8 mouse cellular contexts compared by ENCODE assay signal in the genomic region with DNA sequence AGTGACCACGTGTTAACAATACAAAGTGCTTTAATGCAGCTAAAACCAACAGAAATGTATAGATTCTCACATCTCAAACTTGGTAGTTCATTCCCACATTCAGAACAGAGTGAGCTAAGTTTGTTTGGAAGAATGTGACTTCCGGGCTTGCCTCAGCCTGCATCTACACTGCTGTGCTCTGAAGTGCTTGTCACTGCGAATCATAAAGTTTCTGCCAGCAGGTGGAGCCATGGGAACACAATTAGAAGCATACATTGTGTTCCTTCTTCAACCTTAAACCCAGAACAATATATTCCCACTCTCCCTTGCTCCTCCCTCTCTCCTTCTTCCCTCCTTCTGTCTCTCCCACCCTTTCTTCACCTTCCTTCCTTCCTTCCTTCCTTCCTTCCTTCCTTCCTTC.
A peak's percentile ranks its signal among the peaks of the same experiment; 100 is the strongest.
DNase-seq lines count a peak whose midpoint lies in the region; ATAC-seq lines count a peak whose summit lies in the region.

No protein-coding gene starts in this region.

- no peaks in the 10 kb centered on the region for H3K36me3 ChIP-seq in forebrain, embryonic 12.5 days (replicated peaks)
- no peaks in the 10 kb centered on the region for H3K36me3 ChIP-seq in hindbrain, embryonic 10.5 days
- H3K36me3 ChIP-seq in lung, embryonic 16.5 days (ENCODE audit: control insufficient read depth, insufficient read depth, low read length), result no peaks in the 10 kb centered on the region

- no peak overlapping the region for H3K27ac ChIP-seq in forebrain, embryonic 12.5 days
- no peak overlapping the region for H3K27ac ChIP-seq in hindbrain, embryonic 10.5 days
- no peak overlapping the region for H3K27ac ChIP-seq in lung, embryonic 16.5 days (ENCODE audit: low read length)

- no peaks in the 10 kb centered on the region for H3K9me3 ChIP-seq in forebrain, embryonic 12.5 days
- no peaks in the 10 kb centered on the region for H3K9me3 ChIP-seq in hindbrain, embryonic 10.5 days
- H3K9me3 ChIP-seq in lung, embryonic 16.5 days (ENCODE audit: control insufficient read depth, low read length), result no peaks in the 10 kb centered on the region

- H3K4me3 ChIP-seq in forebrain, embryonic 12.5 days (replicated peaks), result no peak overlapping the region
- H3K4me3 ChIP-seq in hindbrain, embryonic 10.5 days, result no peak overlapping the region
- H3K4me3 ChIP-seq in lung, embryonic 16.5 days (ENCODE audit: low read length), result no peak overlapping the region

- peak; percentile 95 for ATAC-seq in forebrain, embryonic 12.5 days (ENCODE audit: low FRiP score)
- ATAC-seq in lung, embryonic 16.5 days (ENCODE audit: low read depth), result peak; percentile 90

- H3K4me1 ChIP-seq in forebrain, embryonic 12.5 days, result no peaks in the 10 kb centered on the region
- H3K4me1 ChIP-seq in hindbrain, embryonic 10.5 days (replicated peaks), result no peaks in the 10 kb centered on the region
- no peaks in the 10 kb centered on the region for H3K4me1 ChIP-seq in lung, embryonic 16.5 days (replicated peaks; ENCODE audit: control insufficient read depth, insufficient read depth, low read length)

- H3K9ac ChIP-seq in forebrain, embryonic 12.5 days, result no peak overlapping the region
- H3K9ac ChIP-seq in lung, embryonic 16.5 days (ENCODE audit: low read length), result no peak overlapping the region

- peak; percentile 77 for DNase-seq in ES-CJ7 (ENCODE audit: low read depth, low spot score)
- DNase-seq in c-Kit-positive CD71-negative TER-119-negative erythroid progenitor cells, embryonic 14.5 days (ENCODE audit: low read depth), result peak; percentile 66
- peak; percentile 78 for DNase-seq in hindbrain, embryonic 10.5 days (ENCODE audit: low spot score)
- peak; percentile 60 to 85 for DNase-seq in layer of hippocampus, adult 8-10 months (ENCODE audit: low spot score in 2 of 2)
- peak; percentile 93 for DNase-seq in retina, embryonic 14.5 days (ENCODE audit: low spot score)
- peak; percentile 33 for DNase-seq in urinary bladder, adult 2 months (ENCODE audit: low spot score)

- WGBS in forebrain, embryonic 12.5 days, result 11% methylated on average over 3 of the region's 3 CpGs
- WGBS in hindbrain, embryonic 10.5 days, result 12% methylated on average over 3 of the region's 3 CpGs
- 10% methylated on average over 3 of the region's 3 CpGs for WGBS in lung, embryonic 16.5 days

- H3K4me2 ChIP-seq in forebrain, embryonic 12.5 days, result no peak overlapping the region
- no peak overlapping the region for H3K4me2 ChIP-seq in lung, embryonic 16.5 days (ENCODE audit: low read depth, low read length)

- no peaks in the 10 kb centered on the region for H3K27me3 ChIP-seq in forebrain, embryonic 12.5 days
- H3K27me3 ChIP-seq in hindbrain, embryonic 10.5 days (ENCODE audit: insufficient read depth, poor library complexity, severe bottlenecking), result no peaks in the 10 kb centered on the region
- H3K27me3 ChIP-seq in lung, embryonic 16.5 days (ENCODE audit: control insufficient read depth, insufficient read depth, low read depth, low read length), result no peaks in the 10 kb centered on the region

Comparison
In these comparisons a context has a peak if more than half of its experiments do, and no peak if none do; other contexts are left out.
1. DNase-seq: peak in every context shown above with its lines; median percentile 93 in retina, embryonic 14.5 days; 78 in hindbrain, embryonic 10.5 days; 77 in ES-CJ7; 72 in layer of hippocampus, adult 8-10 months; 66 in c-Kit-positive CD71-negative TER-119-negative erythroid progenitor cells, embryonic 14.5 days; 33 in urinary bladder, adult 2 months.